Mouse (Mus musculus): ENCODE results near the gene Bahd1.

GRCm38 (mm10) chr2:118899981-118900825, at the start of gene Bahd1:
- TF ChIP-seq POLR2A (IDR thresholded peaks at IDR 0.05; ENCODE audit: control insufficient read depth, low read depth, low read length) (peak; percentile 13; the same call in 1 of the 2 replicates), CTCF (IDR thresholded peaks at IDR 0.05; ENCODE audit: control insufficient read depth, insufficient read depth, insufficient replicate concordance, low read depth, low read length) (no peak)
